Mouse (Mus musculus) brain, adult 2 months (tissue): ENCODE data around the gene 1190002N15Rik.

Experiments
- DNase-seq: peaks from one replicate; pipeline ENCODE4 v3.0.0; 2011; ENCODE audit warnings: low read depth, low spot score

1190002N15Rik gene

DNA sequence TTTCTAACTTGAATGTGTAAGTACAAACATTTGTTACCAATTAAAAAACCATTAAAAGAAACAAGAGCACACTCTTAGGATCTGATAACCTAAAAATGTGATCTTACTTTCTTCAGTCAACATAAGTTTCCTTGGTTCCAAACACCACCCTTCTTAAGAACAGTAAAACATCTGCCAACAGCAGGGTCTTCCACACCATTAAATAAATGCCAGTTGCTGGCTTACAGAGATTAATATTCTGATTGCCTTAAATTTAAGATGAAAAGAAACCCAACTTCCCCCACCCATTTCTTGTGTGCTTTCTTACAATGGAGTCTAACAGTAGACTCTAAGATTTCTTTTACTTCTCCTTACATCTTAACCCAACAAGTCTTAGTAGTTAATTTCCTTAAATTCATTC, 7.9 kb downstream of the 1190002N15Rik start:
- no peak for DNase-seq

DNA sequence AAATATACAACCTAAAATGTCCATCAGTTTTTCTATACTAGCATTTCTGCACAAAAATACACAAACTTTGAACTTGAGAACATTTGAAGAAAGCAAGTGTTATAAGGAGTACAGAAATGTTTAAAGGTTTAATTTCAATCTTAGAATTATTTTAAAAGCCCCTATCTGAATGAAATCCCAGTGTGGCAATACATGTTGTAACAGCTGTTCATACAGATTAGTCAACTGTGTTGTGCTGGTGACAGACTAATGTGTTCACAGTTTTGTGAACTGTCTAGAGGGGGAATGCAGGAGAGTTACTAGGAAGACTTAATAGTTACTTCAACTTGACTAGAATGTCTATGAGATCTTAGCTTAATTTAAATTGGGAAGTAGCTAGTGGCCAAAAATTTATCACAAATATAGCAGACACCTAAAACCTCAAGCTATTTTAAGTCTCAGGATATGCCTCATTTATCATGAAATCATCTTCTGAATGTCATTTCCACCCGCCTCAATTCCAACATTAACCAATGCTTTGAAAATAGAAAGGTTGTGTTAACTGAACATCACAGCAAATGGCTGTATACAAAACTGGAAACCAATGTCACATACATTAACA, 8.6 kb downstream of the 1190002N15Rik start:
- no peak for DNase-seq

DNA sequence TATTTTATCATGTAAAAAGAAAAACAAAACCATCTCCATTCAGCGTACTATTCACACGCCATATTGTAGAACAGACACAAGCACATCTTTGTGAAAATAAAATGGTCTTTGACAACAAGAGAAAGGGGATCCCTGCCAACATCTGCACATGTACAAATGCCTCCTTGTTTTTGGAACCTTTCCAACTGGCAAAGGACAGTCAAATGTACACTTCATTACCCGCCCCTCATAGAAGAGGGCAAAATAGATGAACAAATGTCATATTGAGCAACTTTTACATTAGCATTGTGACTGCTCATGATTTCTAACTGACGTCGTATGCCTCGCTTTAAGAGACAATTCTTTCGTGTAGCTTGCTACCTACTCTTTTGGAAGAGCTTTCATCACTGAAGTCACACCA, 11.4 kb downstream of the 1190002N15Rik start:
- peak; percentile 92 for DNase-seq

DNA sequence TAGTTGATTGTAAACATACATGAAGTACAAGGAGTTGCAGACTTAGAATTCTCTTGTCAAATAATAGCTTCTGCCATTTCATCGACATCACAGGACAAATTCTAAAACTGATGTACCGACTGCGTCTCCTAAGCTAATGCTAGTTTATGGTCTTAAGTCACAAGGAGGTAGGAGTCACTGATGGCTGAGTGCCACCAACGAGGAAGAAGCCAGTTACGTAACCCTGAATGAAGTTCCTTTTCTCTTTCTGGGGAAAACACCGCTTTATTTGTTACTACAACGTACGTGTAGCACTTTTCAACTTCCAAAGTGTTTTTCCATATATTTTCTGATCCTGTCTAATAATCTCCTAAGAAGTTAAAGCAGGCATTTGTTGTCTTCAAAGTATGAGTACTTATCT, 25.6 kb downstream of the 1190002N15Rik start:
- DNase-seq = peak; percentile 30

DNA sequence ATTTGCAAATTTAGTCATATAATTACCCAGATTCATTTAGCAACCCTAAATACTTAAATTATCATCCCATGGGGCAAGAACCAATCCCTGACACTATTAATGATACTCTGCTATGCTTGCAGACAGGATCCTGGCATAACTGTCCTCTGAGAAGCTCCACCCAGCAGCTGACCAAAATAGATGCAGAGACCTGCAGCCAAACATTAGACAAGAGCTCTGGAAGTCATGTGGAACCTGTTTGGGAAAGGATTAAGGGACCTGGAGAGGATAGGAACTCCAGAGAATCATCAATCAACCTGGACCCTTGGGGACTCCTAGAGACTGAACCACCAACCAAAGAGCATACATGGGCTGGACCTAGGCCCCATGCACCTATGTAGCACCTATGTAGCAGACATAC, 26.7 kb downstream of the 1190002N15Rik start:
- no peak for DNase-seq

DNA sequence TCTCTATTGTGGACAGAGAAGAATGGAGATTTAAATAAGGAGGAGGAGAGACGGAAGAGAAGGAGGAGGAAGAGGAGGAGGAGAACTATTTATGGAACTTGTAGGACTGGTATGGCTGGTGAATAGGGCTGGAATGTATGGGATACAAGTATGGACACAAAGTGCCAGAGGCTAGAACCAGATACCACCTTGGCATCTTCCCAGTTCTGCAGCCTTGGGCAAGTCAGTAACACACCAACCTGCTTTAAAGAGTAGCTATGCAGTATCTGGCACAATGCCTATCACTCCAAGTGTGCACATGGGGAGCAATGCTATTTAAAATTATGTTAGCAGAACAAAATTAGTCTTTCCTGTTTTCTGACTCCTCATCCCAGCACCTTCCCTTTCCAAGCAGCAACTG, 30.9 kb downstream of the 1190002N15Rik start:
- DNase-seq = no peak

DNA sequence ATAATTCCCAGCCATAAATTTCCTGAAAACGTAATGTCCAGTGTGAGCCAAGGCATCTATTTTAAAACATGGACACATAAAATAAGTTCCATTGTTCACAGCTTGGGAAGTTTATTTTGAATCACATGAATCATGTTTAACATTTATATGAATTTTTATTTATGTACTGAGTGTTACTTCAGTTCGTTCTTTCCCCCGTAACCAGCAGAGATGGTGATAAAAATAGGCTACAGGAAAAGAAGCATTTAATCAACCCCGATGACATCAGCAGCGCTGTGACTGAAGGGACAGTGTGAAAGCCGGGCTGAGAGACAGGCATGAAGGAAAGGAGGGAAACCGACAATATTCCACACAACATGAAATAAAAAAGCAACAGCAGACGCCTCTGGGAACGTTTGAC, 46.4 kb downstream of the 1190002N15Rik start:
- DNase-seq = peak; percentile 69

DNA sequence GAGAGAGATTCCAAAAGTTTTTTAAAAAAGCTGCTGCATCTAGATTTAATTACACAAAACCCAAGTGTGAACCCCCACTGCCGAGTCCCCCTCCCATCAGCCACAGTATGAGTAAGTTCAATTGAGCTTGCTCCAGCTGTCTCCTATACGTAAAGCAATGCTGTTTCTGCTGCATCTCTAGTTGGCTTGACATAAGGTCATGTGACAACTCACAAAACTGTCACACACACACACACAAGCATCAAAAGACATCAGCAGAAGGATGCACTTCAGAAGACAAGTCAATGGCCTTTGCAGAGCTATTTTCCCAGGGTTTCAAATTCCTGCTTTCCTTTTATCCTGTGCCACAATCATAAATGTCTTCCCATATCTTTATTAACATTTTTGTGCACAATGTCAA, 49.9 kb downstream of the 1190002N15Rik start:
- DNase-seq = no peak

DNA sequence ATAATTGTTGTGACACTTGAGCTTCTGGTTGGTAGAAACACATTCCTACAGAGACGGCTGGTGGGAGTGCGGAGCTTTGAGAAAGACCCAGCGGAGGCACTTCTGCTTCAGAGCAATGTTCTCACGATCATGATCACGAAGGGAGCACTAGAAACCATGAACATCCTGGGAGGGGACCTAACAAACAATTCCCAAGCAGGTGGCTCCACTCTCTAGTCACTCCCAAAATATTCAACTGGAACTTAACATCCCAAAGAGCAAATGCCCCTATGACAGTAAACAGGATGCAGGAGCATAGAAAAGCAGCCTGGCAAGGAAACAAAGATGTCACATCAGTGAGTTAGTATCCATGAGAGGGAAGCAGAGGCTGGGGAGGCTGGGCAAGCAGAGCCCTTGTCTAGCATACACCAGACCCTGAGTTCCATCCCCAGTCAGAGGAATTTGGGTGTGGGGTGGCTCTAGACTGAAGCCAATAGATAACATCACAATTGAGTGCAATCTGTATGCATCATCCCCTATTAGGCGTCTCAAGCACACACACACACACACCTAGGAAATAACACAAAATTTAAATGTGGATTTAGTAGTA, 54.5 kb downstream of the 1190002N15Rik start:
- DNase-seq = peak; percentile 24

DNA sequence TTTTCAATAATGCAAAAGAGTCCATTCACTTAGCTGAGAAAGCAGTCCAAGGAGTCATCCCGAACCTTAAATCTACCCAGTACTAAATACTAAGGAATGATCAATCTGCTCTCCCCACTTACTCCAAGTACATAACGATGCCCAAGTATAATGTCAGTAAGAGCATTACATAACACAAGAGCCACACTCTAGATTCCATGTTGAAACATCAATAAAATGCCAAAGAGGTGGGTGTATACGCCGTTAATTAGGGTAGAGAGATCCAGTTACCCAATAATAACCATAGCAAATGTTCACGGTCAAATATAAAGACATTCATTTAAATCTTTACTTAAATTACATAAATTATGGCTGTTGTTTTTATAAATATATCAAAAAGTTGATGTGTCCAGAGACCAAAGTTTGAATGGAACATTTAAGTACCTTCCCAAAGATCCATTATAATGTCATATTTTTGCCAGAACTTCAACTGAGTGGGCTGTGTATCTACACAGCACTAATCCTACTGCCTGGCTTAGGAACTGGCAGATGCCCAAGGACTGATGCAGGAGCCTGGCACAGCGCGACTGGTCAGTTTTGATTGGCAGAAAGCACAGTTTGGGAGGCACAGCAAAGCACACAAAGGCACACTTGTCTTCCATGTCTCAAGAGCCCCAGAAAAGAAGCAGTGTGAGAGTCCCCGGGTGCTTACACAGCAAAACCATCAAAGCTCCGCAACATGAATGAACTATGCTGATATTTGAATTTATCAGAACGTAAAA, 55.5 kb downstream of the 1190002N15Rik start:
- peak; percentile 96 for DNase-seq

DNA sequence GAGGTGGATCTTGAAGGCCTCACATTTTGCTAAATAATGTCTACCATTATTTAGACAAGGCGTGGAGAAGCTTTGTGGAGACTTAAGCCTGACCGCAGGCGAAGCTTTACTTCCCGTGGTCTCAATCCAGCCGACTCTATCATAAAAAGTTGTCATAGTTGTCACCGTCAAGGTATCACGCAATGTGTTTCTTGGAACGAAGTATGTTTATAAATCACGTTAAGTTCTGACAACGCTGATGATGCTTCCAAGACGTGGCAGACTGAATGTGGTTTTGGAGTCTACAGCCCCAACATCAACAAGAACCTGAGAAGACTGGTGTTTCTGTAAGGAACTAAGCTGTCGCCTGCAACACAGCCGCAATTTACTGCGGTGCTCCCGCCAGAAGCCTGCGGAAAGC, 56.8 kb downstream of the 1190002N15Rik start:
- DNase-seq = no peak

DNA sequence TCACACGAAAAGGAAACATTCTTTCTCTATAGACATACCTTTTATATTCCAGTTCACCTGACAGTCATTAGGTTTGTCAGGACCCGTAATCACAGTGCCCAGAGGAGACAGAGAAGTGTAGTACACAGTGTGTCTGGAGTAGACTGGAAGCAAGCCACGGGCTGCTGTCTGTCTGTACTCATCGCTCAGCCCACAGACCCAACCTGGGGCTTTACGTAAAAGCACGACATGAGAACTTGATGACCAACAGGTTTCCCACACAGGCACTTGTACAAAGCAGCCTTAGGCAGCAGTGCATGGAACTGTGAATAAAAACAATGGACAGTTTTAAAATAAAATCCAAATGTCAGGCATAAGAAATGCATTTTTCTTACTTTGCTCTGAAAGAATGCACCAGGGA, 58.5 kb downstream of the 1190002N15Rik start:
- DNase-seq = no peak

DNA sequence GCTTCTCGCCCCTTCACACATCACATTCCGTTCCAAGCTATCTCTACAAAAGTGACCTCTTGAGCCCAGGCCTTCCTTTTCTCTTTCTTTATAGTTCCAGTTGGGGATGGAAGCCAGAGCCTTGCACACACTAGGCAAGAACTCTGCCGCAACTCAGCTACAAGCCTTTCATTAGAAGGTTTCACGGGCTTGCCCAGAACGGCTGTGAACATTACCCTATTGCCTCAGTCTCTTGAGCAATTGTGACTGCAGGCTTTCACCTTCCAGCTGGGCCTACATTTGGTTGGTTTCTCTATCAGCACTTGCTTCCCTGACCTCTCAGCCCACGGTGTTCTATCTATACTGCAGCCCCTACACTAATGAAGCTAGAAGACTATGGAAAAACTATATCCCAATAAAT, 58.9 kb downstream of the 1190002N15Rik start:
- no peak for DNase-seq

DNA sequence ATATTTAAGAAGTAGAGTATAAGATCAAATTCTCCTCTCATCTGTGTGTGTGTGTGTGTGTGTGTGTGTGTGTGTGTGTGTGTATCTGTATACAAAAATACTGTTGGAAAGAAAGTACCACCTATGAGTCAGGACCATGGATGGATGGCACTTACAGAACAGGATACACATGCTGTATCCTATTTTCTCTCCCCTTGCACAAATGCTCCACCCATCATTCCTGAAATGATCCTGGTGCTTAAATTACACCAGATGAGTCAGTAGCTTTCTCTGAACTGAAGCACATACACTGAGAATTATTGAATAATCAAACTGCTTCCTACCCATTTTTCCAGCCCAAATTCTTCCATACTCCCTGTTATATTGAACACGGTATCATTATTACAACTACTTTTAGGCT, 61.9 kb downstream of the 1190002N15Rik start:
- DNase-seq = peak; percentile 46

DNA sequence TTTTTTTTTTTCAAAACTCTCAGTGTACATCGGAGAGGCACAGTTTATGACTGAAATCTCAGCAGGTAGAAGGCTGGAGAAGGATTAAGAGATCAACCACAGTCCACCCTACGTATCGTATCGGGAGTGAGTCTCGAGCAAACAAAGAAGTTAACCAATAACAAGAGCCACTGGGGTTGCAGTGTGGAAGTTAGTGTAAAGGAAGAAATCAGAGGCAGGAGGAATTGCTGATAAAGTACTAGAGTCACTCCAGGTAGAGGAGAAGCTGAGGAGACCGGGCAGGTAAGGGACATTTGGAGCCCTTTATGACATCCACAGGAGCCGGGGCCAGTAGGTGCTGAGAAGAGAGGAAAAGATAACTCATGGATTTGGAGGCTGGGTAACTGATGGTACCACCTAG, 64.0 kb downstream of the 1190002N15Rik start:
- no peak for DNase-seq

DNA sequence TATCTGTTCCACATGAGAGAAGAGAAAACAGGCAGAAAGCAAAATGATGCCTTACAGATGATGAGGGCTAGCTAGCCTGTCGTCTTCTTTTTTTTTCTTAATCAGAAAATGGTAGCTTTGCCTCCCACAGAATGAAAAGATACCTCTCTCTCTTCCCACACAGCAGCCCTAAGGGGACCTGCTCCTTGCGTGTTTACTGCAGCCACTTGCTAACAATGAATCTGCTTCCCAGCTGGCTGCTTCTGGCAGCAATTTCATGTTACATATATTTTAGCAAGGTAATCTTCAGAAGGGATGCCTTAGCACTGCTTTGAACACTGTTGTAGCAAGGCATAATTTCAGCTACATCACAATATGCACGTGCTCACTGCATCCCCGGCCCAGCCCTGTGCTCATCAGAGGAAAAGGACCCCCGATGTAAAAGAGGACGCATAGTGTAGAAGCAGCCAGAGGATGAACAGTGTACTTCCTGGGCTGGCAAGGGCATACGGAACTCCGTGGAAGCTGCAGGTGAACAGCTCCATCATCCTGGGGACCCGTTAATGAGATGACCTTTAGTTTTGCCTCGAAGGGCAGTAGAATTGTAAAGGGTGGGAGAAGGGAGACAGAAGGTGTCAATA, 64.8 kb downstream of the 1190002N15Rik start:
- DNase-seq = peak; percentile 32

DNA sequence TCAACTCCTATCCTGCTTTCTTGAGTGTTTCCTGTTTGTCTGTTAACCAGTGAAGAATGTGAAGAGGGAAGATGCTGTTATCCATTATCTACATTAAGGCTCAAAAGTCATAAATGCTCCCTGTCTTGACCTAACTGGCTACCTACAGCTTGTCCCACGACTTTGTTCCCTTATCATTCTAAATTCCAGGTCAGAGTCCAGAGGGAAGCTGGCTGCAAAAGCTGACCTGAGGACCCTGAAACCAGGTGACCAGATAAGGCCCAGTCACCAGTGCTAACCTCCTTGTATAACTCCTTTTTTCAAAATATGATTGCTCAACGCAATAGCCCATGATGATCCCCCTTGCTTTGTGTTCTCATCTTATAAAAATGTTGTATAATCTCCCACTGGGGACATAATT, 66.4 kb downstream of the 1190002N15Rik start:
- DNase-seq = no peak
